In the genomic region with DNA sequence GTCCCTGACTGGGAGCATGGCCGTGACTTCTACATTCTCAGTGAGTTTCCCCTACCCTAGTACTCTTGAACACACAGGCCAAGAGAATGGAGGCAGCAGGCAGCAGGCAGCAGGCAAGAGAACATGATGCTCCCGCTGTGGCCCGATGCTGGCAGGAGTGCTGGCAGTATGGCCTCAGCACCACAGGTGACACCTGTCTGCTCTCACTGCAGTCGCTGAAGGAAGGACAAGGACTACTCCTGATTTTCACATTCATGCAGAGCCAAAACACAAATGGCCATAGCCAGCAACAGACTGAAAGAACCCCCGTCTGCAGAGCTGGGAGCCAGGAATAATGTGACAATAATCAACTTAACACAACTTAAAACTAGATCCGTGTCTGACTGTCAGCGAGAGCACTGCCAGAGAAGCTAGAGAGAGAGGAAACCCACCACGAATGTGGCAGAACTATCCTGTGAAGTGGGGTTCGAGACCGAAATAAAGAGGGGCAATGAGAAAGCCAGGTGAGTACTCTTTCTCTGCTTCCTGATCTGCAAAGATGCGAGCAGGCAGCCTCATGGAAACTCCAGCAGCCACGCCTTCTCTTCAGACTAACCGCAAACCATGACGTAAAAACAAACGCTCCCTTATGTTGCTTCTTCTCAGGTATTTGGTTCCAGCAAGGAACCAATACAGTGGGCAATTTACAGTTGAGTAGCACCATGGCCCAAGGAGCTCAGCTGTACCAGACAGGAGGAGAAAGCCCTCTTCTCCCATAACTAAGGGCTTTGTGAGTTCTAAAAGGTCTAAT, we compare ENCODE assay signal across 1 mouse cellular context.
A peak's percentile ranks its signal among the peaks of the same experiment; 100 is the strongest.
TF ChIP-seq lines count a peak whose summit lies in the region.

No protein-coding gene starts in this region.

TF ChIP-seq in CH12.LX, 34 proteins besides CTCF, POLR2A, EP300 and RAD21 (continued from another document):
- TF ChIP-seq ETS1 (conservative IDR thresholded peaks at IDR 0.05; ENCODE audit: low read depth, low read length), result 0 out of 2 replicates have a peak, but pooled peaks have one; percentile 13
- no peak for TF ChIP-seq SIN3A (IDR thresholded peaks at IDR 0.05; ENCODE audit: low read length)
- peak; percentile 60; the same call in 1 of the 2 replicates for TF ChIP-seq MYC (IDR thresholded peaks at IDR 0.05; ENCODE audit: low read depth, low read length)
- TF ChIP-seq MXI1 (IDR thresholded peaks at IDR 0.05; ENCODE audit: low read depth, low read length), result no peak
- no peak for TF ChIP-seq JUN (IDR thresholded peaks at IDR 0.05; ENCODE audit: insufficient read depth, low read depth, low read length)
- TF ChIP-seq PAX5 (IDR thresholded peaks at IDR 0.05; ENCODE audit: low read length), result no peak
